Mouse (Mus musculus): ENCODE data around the gene Meis2. TPM values are rescaled to one million over a fixed set of nuclear protein-coding genes. Genes with fewer than 3 reads are reported as not detected.

Gene Meis2
- 204 and 227 TPM in 2 replicates for total RNA-seq (2014; rRNA removed)
- polyA plus RNA-seq (2015; fragmentation: Nextera tagmentation; extraction: Ambion mirVana): 85.5 and 106 TPM in 2 replicates

DNA sequence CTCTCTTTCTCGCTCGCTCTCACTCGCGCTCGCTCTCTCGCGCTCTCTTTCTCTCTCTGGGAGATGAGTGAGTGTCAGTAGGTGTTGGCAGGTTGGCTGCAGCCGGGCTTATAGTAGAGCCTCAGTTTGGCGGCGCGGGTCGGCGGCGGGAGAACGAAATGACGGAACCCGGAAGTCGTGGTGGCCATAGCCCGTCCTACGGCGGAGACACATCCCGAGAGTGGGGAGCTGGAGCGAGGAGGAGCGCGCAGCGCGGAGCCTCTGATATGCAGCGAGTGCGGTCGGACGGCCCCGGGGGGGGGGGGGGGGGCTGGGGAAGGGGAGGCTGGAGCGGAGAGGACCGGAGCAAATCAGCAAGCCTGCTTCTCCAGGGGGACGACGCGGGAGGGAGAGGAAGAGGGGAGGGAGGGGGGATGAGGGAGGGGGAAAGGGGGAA, at the start of gene Meis2:
Gene Meis2 (minus strand): TSS at position 270 of the 436 bp plus-strand sequence.
- 5% methylated on average over 32 of the region's 37 CpGs for WGBS
- H3K36me3 ChIP-seq (ENCODE audit: insufficient read depth): no peaks in the 10 kb centered on the region
- H3K27ac ChIP-seq (ENCODE audit: low read depth, low read length): peak within 1 kb of the TSS; percentile 96
- TF ChIP-seq CTCF (IDR thresholded peaks at IDR 0.05; ENCODE audit: low read depth): no peak
- no peaks in the 10 kb centered on the region for H3K27me3 ChIP-seq (ENCODE audit: insufficient read depth, low read length)
- H3K4me3 ChIP-seq (ENCODE audit: low read depth, low read length): peak within 1 kb of the TSS; percentile 70
- DNase-seq: peak; percentile 91
- peak; percentile 82 for ATAC-seq
- H3K9me3 ChIP-seq (ENCODE audit: low read length): no peaks in the 10 kb centered on the region
- H3K4me1 ChIP-seq (ENCODE audit: insufficient read depth): no peaks in the 10 kb centered on the region
- H3K9ac ChIP-seq: peak within 1 kb of the TSS; percentile 94
- peak within 1 kb of the TSS; percentile 61 for H3K4me2 ChIP-seq (ENCODE audit: low read depth)

- H3K4me2 ChIP-seq (ENCODE audit: low read depth): no peak overlapping the region
- no peaks in the 10 kb centered on the region for H3K36me3 ChIP-seq (ENCODE audit: insufficient read depth)
- no peak for ATAC-seq
- no peaks in the 10 kb centered on the region for H3K9me3 ChIP-seq (ENCODE audit: low read length)
- peak; percentile 51 for TF ChIP-seq CTCF (IDR thresholded peaks at IDR 0.05; ENCODE audit: low read depth)
- H3K4me3 ChIP-seq (ENCODE audit: low read depth, low read length): no peak overlapping the region
- H3K4me1 ChIP-seq (ENCODE audit: insufficient read depth): no peaks in the 10 kb centered on the region
- 45% methylated on average over 4 of the region's 4 CpGs for WGBS
- H3K9ac ChIP-seq: no peak overlapping the region
- H3K27me3 ChIP-seq (ENCODE audit: insufficient read depth, low read length): no peaks in the 10 kb centered on the region
- DNase-seq: peak; percentile 55
- no peak overlapping the region for H3K27ac ChIP-seq (ENCODE audit: low read depth, low read length)
Observed at GRCm38 (mm10) chr2:116106194-116106593, 40.6 kb upstream of the Meis2 start.

GRCm38 (mm10) chr2:116105179-116105578, 39.5 kb upstream of the Meis2 start:
- Histone ChIP-seq H3K27me3 (ENCODE audit: insufficient read depth, low read length) (no peaks in the 10 kb centered on the region), H3K4me1 (ENCODE audit: insufficient read depth) (no peaks in the 10 kb centered on the region), H3K36me3 (ENCODE audit: insufficient read depth) (no peaks in the 10 kb centered on the region), H3K9ac (no peak overlapping the region), H3K27ac (ENCODE audit: low read depth, low read length) (no peak overlapping the region), H3K9me3 (ENCODE audit: low read length) (no peaks in the 10 kb centered on the region), H3K4me2 (ENCODE audit: low read depth) (no peak overlapping the region), H3K4me3 (ENCODE audit: low read depth, low read length) (no peak overlapping the region)
- no peak for ATAC-seq
- WGBS: 40% methylated on average over 3 of the region's 3 CpGs
- DNase-seq: peak; percentile 50
- TF ChIP-seq CTCF (IDR thresholded peaks at IDR 0.05; ENCODE audit: low read depth): peak; percentile 54

DNA sequence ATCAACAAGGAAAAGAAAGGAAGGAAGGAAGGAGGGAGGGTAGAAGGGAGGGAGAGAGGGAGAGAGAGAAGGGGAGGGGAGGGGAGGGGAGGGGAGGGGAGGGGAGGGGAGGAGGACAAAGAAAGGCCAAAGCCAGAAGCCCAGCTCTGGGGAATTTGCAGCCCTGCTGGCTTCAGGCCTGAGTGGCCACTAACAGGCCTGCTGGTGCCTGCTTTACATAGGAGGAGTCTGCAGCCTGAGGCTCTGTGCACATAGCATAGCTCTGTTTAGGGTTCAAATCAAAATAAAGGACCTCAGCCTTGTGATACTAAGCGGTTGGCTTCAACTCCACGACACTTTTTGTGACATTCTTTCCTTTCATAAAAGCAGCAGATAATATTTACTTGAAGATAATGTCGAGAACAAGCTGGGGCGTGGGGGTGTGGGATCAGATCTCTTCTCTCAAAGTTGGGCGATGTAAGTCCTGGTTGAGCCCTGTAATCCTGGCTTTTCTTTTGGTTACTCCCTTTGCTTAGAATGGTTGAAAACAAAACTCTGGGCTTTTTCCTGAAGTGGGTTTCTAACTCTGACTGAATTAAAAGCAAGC, 37.9 kb upstream of the Meis2 start:
- Histone ChIP-seq H3K27ac (ENCODE audit: low read depth, low read length) (no peak overlapping the region), H3K4me3 (ENCODE audit: low read depth, low read length) (no peak overlapping the region), H3K9ac (no peak overlapping the region), H3K27me3 (ENCODE audit: insufficient read depth, low read length) (no peaks in the 10 kb centered on the region), H3K9me3 (ENCODE audit: low read length) (no peaks in the 10 kb centered on the region), H3K4me2 (ENCODE audit: low read depth) (no peak overlapping the region), H3K36me3 (ENCODE audit: insufficient read depth) (no peaks in the 10 kb centered on the region), H3K4me1 (ENCODE audit: insufficient read depth) (no peaks in the 10 kb centered on the region)
- peak; percentile 38; the same call in 1 of the 2 replicates for ATAC-seq
- DNase-seq: no peak
- WGBS: 46% methylated on average over 5 of the region's 5 CpGs
- no peak for TF ChIP-seq CTCF (IDR thresholded peaks at IDR 0.05; ENCODE audit: low read depth)

DNA sequence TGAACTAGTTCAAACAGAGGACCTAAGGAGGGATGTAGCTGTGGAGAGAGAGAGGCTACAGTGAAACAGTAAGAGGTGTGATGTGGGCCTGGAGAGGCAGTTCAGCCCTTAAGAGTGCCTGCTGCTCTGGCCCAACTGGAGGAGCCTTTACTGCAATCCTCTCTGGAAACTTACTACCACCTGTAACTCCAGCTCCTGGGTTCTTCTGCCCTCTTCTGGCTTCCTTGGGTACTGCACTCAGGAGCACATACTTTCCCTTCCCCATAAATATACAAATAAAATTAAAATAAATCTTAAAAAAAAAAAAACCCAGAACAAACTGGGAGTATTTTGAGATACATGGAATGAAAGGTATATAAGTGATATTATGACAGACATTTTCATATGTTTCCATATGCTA, 35.6 kb upstream of the Meis2 start:
- H3K9ac ChIP-seq: no peak overlapping the region
- H3K9me3 ChIP-seq (ENCODE audit: low read length): no peaks in the 10 kb centered on the region
- no peak overlapping the region for H3K4me2 ChIP-seq (ENCODE audit: low read depth)
- H3K4me3 ChIP-seq (ENCODE audit: low read depth, low read length): no peak overlapping the region
- DNase-seq (peak; percentile 54), ATAC-seq (no peak)
- H3K4me1 ChIP-seq (ENCODE audit: insufficient read depth): no peaks in the 10 kb centered on the region
- no peaks in the 10 kb centered on the region for H3K27me3 ChIP-seq (ENCODE audit: insufficient read depth, low read length)
- H3K36me3 ChIP-seq (ENCODE audit: insufficient read depth): no peaks in the 10 kb centered on the region
- H3K27ac ChIP-seq (ENCODE audit: low read depth, low read length): no peak overlapping the region
- TF ChIP-seq CTCF (IDR thresholded peaks at IDR 0.05; ENCODE audit: low read depth): peak; percentile 70

DNA sequence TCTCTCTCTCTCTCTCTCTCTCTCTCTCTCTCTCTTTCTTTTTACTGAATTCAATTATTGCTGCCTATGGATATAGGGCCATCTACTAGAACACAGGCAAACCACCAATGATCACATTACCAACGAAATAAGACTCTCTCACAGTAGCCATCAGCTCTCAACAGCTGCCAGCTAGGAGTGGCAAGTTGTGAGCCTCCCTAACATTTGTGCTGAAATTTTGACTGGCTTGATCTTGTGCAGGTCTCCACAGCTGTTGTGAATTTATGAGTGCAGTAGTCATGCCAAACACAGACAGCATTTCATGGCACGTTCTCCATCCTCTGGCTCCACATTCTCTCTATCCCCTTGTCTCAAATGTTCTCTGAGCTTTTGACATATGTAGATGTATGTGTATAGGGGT, 15.3 kb upstream of the Meis2 start:
- 81% methylated on average over 2 of the region's 2 CpGs for WGBS
- TF ChIP-seq CTCF (IDR thresholded peaks at IDR 0.05; ENCODE audit: low read depth): no peak
- Histone ChIP-seq H3K27me3 (ENCODE audit: insufficient read depth, low read length) (no peaks in the 10 kb centered on the region), H3K36me3 (ENCODE audit: insufficient read depth) (no peaks in the 10 kb centered on the region), H3K4me3 (ENCODE audit: low read depth, low read length) (no peak overlapping the region), H3K9ac (no peak overlapping the region), H3K4me1 (ENCODE audit: insufficient read depth) (no peaks in the 10 kb centered on the region), H3K9me3 (ENCODE audit: low read length) (no peaks in the 10 kb centered on the region), H3K4me2 (ENCODE audit: low read depth) (no peak overlapping the region), H3K27ac (ENCODE audit: low read depth, low read length) (no peak overlapping the region)
- ATAC-seq (no peak), DNase-seq (no peak)

DNA sequence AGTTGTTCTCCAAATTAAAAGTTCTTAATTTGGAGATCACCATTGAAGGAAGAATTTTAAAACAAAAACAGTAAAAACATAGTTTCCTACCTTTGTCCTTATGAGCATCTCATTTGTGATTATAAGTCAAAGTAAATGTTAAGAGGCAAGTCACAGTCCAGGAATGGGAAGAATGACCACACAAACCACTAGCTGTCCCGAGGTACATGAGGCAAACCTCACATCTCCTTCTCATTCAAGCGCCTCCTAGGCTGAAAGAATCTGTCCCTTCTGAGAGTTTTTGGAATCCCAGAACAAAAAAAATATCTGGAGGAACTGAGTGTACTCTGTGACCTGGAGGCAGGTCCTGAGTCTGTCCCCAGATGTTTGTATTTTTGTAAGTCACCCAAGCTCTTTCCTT, 13.2 kb upstream of the Meis2 start:
- Histone ChIP-seq H3K4me2 (ENCODE audit: low read depth) (no peak overlapping the region), H3K27me3 (ENCODE audit: insufficient read depth, low read length) (no peaks in the 10 kb centered on the region), H3K36me3 (ENCODE audit: insufficient read depth) (no peaks in the 10 kb centered on the region), H3K27ac (ENCODE audit: low read depth, low read length) (no peak overlapping the region), H3K4me1 (ENCODE audit: insufficient read depth) (no peaks in the 10 kb centered on the region), H3K4me3 (ENCODE audit: low read depth, low read length) (no peak overlapping the region), H3K9me3 (ENCODE audit: low read length) (no peaks in the 10 kb centered on the region), H3K9ac (no peak overlapping the region)
- no peak for ATAC-seq
- WGBS: 84% methylated on average over 2 of the region's 2 CpGs
- TF ChIP-seq CTCF (IDR thresholded peaks at IDR 0.05; ENCODE audit: low read depth): no peak
- DNase-seq: no peak

Measured in forebrain, postnatal 0 days (tissue).